Mouse (Mus musculus): ENCODE data around the gene Srrm3. TPM values are rescaled to one million over a fixed set of nuclear protein-coding genes. Genes with fewer than 3 reads are reported as not detected.

Srrm3 gene
- polyA plus RNA-seq, 1 experiment from 2014 or later = 0.21 TPM

- Histone ChIP-seq H3K9me3 (replicated peaks; ENCODE audit: control insufficient read depth, low read length) (no peaks in the 10 kb centered on the region), H3K4me2 (no peak overlapping the region), H3K4me3 (ENCODE audit: low read depth, low read length) (no peak overlapping the region), H3K36me3 (ENCODE audit: control insufficient read depth, insufficient read depth, low read length) (no peaks in the 10 kb centered on the region), H3K4me1 (ENCODE audit: control insufficient read depth, insufficient read depth, low read length) (peaks cover 4% of the 10 kb centered on the region), H3K27ac (ENCODE audit: low read depth, low read length) (no peak overlapping the region), H3K9ac (ENCODE audit: low read depth, low read length) (no peak overlapping the region), H3K27me3 (ENCODE audit: control insufficient read depth, insufficient read depth, low read length) (no peaks in the 10 kb centered on the region; the same call in 1 of the 2 replicates)
- 79% methylated on average over 4 of the region's 4 CpGs for WGBS (ENCODE audit: insufficient replicate concordance)
- ATAC-seq (replicated peaks; ENCODE audit: insufficient number of reproducible peaks, low FRiP score, low TSS enrichment) = no peak
Observed at GRCm38 (mm10) chr5:135803676-135804075, 3.0 kb upstream of the Srrm3 start.

- H3K27me3 ChIP-seq (ENCODE audit: control insufficient read depth, insufficient read depth, low read length) = no peaks in the 10 kb centered on the region; the same call in 1 of the 2 replicates
- H3K4me3 ChIP-seq (ENCODE audit: low read depth, low read length) = no peak overlapping the region
- WGBS (ENCODE audit: insufficient replicate concordance) = 61% methylated on average over 2 of the region's 2 CpGs
- no peak for ATAC-seq (replicated peaks; ENCODE audit: insufficient number of reproducible peaks, low FRiP score, low TSS enrichment)
- H3K36me3 ChIP-seq (ENCODE audit: control insufficient read depth, insufficient read depth, low read length) = no peaks in the 10 kb centered on the region
- no peak overlapping the region for H3K4me2 ChIP-seq
- H3K4me1 ChIP-seq (ENCODE audit: control insufficient read depth, insufficient read depth, low read length) = peaks cover 4% of the 10 kb centered on the region
- no peak overlapping the region for H3K9ac ChIP-seq (ENCODE audit: low read depth, low read length)
- H3K9me3 ChIP-seq (replicated peaks; ENCODE audit: control insufficient read depth, low read length) = no peaks in the 10 kb centered on the region
- no peak overlapping the region for H3K27ac ChIP-seq (ENCODE audit: low read depth, low read length)
Observed at GRCm38 (mm10) chr5:135804735-135805134, 2.0 kb upstream of the Srrm3 start.

GRCm38 (mm10) chr5:135807263-135807637 is 560 bp downstream of the Srrm3 start:
- H3K4me3 ChIP-seq (ENCODE audit: low read depth, low read length) = no peak overlapping the region
- H3K27ac ChIP-seq (ENCODE audit: low read depth, low read length) = no peak overlapping the region
- 43% methylated on average over 3 of the region's 3 CpGs for WGBS (ENCODE audit: insufficient replicate concordance)
- no peaks in the 10 kb centered on the region; the same call in 1 of the 2 replicates for H3K27me3 ChIP-seq (ENCODE audit: control insufficient read depth, insufficient read depth, low read length)
- no peak for ATAC-seq (replicated peaks; ENCODE audit: insufficient number of reproducible peaks, low FRiP score, low TSS enrichment)
- no peak overlapping the region for H3K9ac ChIP-seq (ENCODE audit: low read depth, low read length)
- H3K4me2 ChIP-seq = no peak overlapping the region
- no peaks in the 10 kb centered on the region for H3K9me3 ChIP-seq (replicated peaks; ENCODE audit: control insufficient read depth, low read length)
- no peaks in the 10 kb centered on the region for H3K36me3 ChIP-seq (ENCODE audit: control insufficient read depth, insufficient read depth, low read length)
- H3K4me1 ChIP-seq (ENCODE audit: control insufficient read depth, insufficient read depth, low read length) = no peaks in the 10 kb centered on the region

DNA sequence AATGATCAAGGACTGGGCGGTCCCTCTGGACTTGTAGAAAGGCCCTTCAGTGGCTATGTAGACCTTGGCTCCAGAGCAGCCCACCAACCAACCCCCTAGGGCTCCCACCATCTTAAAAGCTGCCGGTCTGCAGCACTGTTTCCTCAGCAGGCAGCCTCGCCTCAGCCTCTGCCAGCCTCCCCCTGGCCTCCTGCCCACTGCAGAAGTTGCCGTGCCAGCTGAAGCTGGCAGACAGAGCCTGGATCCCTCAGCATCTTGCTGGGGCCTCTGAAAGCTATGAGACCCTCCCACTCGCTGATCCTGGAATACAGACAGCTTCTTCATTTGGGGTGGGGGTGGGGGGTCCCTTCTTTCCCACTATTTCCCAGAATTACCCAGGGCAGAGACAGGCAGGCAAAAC is 6.3 kb downstream of the Srrm3 start:
- H3K9ac ChIP-seq (ENCODE audit: low read depth, low read length) = no peak overlapping the region
- no peaks in the 10 kb centered on the region for H3K36me3 ChIP-seq (ENCODE audit: control insufficient read depth, insufficient read depth, low read length)
- H3K27ac ChIP-seq (ENCODE audit: low read depth, low read length) = no peak overlapping the region
- WGBS (ENCODE audit: insufficient replicate concordance) = 60% methylated on average over 5 of the region's 5 CpGs
- H3K27me3 ChIP-seq (ENCODE audit: control insufficient read depth, insufficient read depth, low read length) = peaks cover 6% of the 10 kb centered on the region; the same call in 1 of the 2 replicates
- no peak for ATAC-seq (replicated peaks; ENCODE audit: insufficient number of reproducible peaks, low FRiP score, low TSS enrichment)
- no peaks in the 10 kb centered on the region for H3K9me3 ChIP-seq (replicated peaks; ENCODE audit: control insufficient read depth, low read length)
- H3K4me3 ChIP-seq (ENCODE audit: low read depth, low read length) = no peak overlapping the region
- H3K4me1 ChIP-seq (ENCODE audit: control insufficient read depth, insufficient read depth, low read length) = no peaks in the 10 kb centered on the region
- H3K4me2 ChIP-seq = no peak overlapping the region

- ATAC-seq (replicated peaks; ENCODE audit: insufficient number of reproducible peaks, low FRiP score, low TSS enrichment) = no peak
- Histone ChIP-seq H3K36me3 (ENCODE audit: control insufficient read depth, insufficient read depth, low read length) (no peaks in the 10 kb centered on the region), H3K9me3 (replicated peaks; ENCODE audit: control insufficient read depth, low read length) (no peaks in the 10 kb centered on the region), H3K27ac (ENCODE audit: low read depth, low read length) (no peak overlapping the region), H3K27me3 (ENCODE audit: control insufficient read depth, insufficient read depth, low read length) (peaks cover 35% of the 10 kb centered on the region), H3K4me2 (no peak overlapping the region), H3K4me3 (ENCODE audit: low read depth, low read length) (no peak overlapping the region), H3K9ac (ENCODE audit: low read depth, low read length) (no peak overlapping the region), H3K4me1 (ENCODE audit: control insufficient read depth, insufficient read depth, low read length) (no peaks in the 10 kb centered on the region)
- WGBS (ENCODE audit: insufficient replicate concordance) = 37% methylated on average over 7 of the region's 7 CpGs
Observed at GRCm38 (mm10) chr5:135818491-135818890, 11.8 kb downstream of the Srrm3 start.

DNA sequence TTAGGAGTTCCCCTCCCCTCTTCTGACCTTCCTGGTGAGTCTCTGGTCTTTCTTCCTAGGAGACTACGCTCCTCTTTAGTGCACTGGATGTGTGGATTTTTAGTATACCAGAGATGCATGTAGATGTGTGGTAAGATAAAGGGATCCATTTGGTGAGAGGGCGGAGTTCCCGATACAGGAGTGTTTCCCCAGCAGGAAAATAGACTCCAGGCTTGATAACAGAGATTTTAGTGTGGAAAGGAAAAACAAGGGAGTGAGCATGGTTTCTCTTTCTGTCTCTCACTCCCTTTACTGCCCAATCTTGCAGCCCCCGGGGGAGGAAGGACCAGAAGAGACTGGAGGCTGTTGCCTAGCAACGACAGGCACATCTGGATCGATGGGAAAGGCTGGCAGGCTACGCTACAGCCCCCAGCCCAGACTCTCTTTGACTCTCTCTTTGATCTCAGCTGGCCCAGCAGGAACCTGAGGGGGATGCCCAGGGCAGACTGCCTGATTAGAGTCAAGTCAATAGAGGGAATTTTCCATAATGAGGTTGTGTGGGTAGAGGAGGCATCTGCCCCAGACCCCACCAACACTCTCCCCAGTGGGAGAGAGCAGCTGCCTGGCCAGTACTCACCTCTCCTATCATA is 15.7 kb downstream of the Srrm3 start:
- ATAC-seq (replicated peaks; ENCODE audit: insufficient number of reproducible peaks, low FRiP score, low TSS enrichment) = no peak
- H3K36me3 ChIP-seq (ENCODE audit: control insufficient read depth, insufficient read depth, low read length) = no peaks in the 10 kb centered on the region
- H3K27me3 ChIP-seq (ENCODE audit: control insufficient read depth, insufficient read depth, low read length) = peaks cover 33% of the 10 kb centered on the region
- WGBS (ENCODE audit: insufficient replicate concordance) = 25% methylated on average over 7 of the region's 7 CpGs
- no peak overlapping the region for H3K27ac ChIP-seq (ENCODE audit: low read depth, low read length)
- no peaks in the 10 kb centered on the region for H3K4me1 ChIP-seq (ENCODE audit: control insufficient read depth, insufficient read depth, low read length)
- no peak overlapping the region for H3K4me2 ChIP-seq
- H3K9me3 ChIP-seq (replicated peaks; ENCODE audit: control insufficient read depth, low read length) = no peaks in the 10 kb centered on the region
- H3K4me3 ChIP-seq (ENCODE audit: low read depth, low read length) = no peak overlapping the region
- H3K9ac ChIP-seq (ENCODE audit: low read depth, low read length) = no peak overlapping the region

- Histone ChIP-seq H3K27me3 (ENCODE audit: control insufficient read depth, insufficient read depth, low read length) (peaks cover 20% of the 10 kb centered on the region), H3K36me3 (ENCODE audit: control insufficient read depth, insufficient read depth, low read length) (no peaks in the 10 kb centered on the region), H3K4me2 (no peak overlapping the region), H3K4me1 (ENCODE audit: control insufficient read depth, insufficient read depth, low read length) (no peaks in the 10 kb centered on the region), H3K27ac (ENCODE audit: low read depth, low read length) (no peak overlapping the region), H3K9ac (ENCODE audit: low read depth, low read length) (no peak overlapping the region), H3K9me3 (replicated peaks; ENCODE audit: control insufficient read depth, low read length) (no peaks in the 10 kb centered on the region), H3K4me3 (ENCODE audit: low read depth, low read length) (no peak overlapping the region)
- WGBS (ENCODE audit: insufficient replicate concordance) = 55% methylated on average over 3 of the region's 3 CpGs
- ATAC-seq (replicated peaks; ENCODE audit: insufficient number of reproducible peaks, low FRiP score, low TSS enrichment) = no peak
Observed at GRCm38 (mm10) chr5:135824517-135824916, 17.8 kb downstream of the Srrm3 start.

DNA sequence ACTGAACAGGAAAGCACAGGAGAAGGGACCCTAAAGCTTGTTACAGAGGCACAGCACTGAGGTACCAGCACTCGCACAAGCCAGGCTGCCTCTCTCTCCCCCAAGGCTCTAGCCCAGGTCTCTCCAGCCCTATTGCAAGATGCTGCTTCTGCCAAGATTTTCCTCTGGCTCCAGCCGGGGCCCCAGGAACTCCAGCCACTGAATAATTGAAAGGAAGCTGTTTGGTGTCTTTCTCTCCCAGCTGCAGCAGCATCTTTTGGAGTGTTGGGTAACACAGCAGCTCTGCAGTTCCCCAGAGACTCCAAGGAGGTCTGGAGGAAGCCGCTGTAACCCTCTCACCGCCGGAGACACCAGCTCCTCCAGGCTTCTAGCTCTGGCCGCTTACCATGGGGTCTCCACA is 19.5 kb downstream of the Srrm3 start:
- ATAC-seq (replicated peaks; ENCODE audit: insufficient number of reproducible peaks, low FRiP score, low TSS enrichment) = no peak
- 40% methylated on average over 6 of the region's 6 CpGs for WGBS (ENCODE audit: insufficient replicate concordance)
- Histone ChIP-seq H3K27ac (ENCODE audit: low read depth, low read length) (no peak overlapping the region), H3K4me2 (no peak overlapping the region), H3K27me3 (ENCODE audit: control insufficient read depth, insufficient read depth, low read length) (peaks cover 8% of the 10 kb centered on the region), H3K4me3 (ENCODE audit: low read depth, low read length) (no peak overlapping the region), H3K4me1 (ENCODE audit: control insufficient read depth, insufficient read depth, low read length) (no peaks in the 10 kb centered on the region), H3K36me3 (ENCODE audit: control insufficient read depth, insufficient read depth, low read length) (no peaks in the 10 kb centered on the region), H3K9me3 (replicated peaks; ENCODE audit: control insufficient read depth, low read length) (no peaks in the 10 kb centered on the region), H3K9ac (ENCODE audit: low read depth, low read length) (no peak overlapping the region)

DNA sequence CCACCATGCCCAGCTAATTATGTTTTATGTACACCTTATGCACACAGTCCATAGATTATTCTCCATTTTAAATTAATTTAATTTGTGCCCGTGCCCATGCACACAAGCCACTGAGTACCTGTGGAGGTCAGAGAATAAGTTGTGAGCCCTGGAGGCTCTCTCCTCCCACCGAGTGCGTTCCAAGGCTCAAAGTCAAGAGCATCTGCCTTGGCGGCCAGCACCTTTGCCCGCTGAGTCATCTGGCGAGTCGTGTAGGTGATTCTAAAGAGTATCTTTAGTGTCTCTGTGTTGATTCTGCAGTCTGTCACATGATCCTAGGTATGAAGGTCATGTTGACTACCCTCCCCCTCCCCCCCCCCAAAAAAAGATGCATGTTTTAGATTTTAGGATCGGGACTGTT is 22.7 kb downstream of the Srrm3 start:
- no peak overlapping the region for H3K4me2 ChIP-seq
- no peak overlapping the region for H3K27ac ChIP-seq (ENCODE audit: low read depth, low read length)
- no peaks in the 10 kb centered on the region for H3K36me3 ChIP-seq (ENCODE audit: control insufficient read depth, insufficient read depth, low read length)
- H3K4me1 ChIP-seq (ENCODE audit: control insufficient read depth, insufficient read depth, low read length) = no peaks in the 10 kb centered on the region
- WGBS (ENCODE audit: insufficient replicate concordance) = 77% methylated on average over 8 of the region's 8 CpGs
- H3K9me3 ChIP-seq (replicated peaks; ENCODE audit: control insufficient read depth, low read length) = no peaks in the 10 kb centered on the region
- no peak for ATAC-seq (replicated peaks; ENCODE audit: insufficient number of reproducible peaks, low FRiP score, low TSS enrichment)
- peaks cover 6% of the 10 kb centered on the region; the same call in 1 of the 2 replicates for H3K27me3 ChIP-seq (ENCODE audit: control insufficient read depth, insufficient read depth, low read length)
- no peak overlapping the region for H3K4me3 ChIP-seq (ENCODE audit: low read depth, low read length)
- no peak overlapping the region for H3K9ac ChIP-seq (ENCODE audit: low read depth, low read length)

All from heart, embryonic 11.5 days (tissue).